Mouse (Mus musculus) erythroblast, embryonic 14.5 days (primary cell): ENCODE measurements around the gene Hcfc2.

Source experiments
- GATA1 ChIP-seq: IDR thresholded peaks from 2 replicates; pipeline ENCODE4 v1.6.1; 2012; ENCODE audit warnings: low read length, inconsistent platforms, mixed read lengths
- TAL1 ChIP-seq: IDR thresholded peaks from 3 replicates; pipeline ENCODE4 v1.6.1; 2012; ENCODE audit warnings: low read length, inconsistent platforms, mixed read lengths

GRCm38 (mm10) chr10:82681639-82682038 is 14.3 kb upstream of the Hcfc2 start:
- TF ChIP-seq GATA1 (no peak), TAL1 (no peak)
